Comparison of ENCODE assay signal across 12 mouse cellular contexts in genomic region chr1:33869437-33869836, GRCm38 (mm10).
DNase-seq lines count a peak whose midpoint lies in the region; ATAC-seq lines count a peak whose summit lies in the region.
"Had no signal": no experiment of that assay in that cellular context is flagged by ENCODE, and none has a peak within 500 bp of the region (broad histone marks: within the 10 kb centered on the region; RNA-seq: fewer than 3 reads in every experiment).

No protein-coding gene starts in this region.

- no peak for DNase-seq in frontal cortex, postnatal 25 days (ENCODE audit: low spot score in 2 of 2)
- DNase-seq: adrenal gland, adult 2 months; adrenal gland, adult 8-10 months; adrenal gland, postnatal 10 days; adrenal gland, postnatal 14 days; adrenal gland, postnatal 25 days; adrenal gland, postnatal 36 days; B cell, adult 2 months had no signal

- ATAC-seq in frontal cortex, adult (ENCODE audit: low TSS enrichment): peak; percentile 92
- ATAC-seq: activated CD4-positive, CD25-positive, alpha-beta regulatory T cell, adult 4 months; CD4-positive, CD25-positive, alpha-beta regulatory T cell, adult 4 months; Patski had no signal
